Mouse (Mus musculus): Measurements from ENCODE around the gene Olig3. TPM values are rescaled to one million over a fixed set of nuclear protein-coding genes. Genes with fewer than 3 reads are reported as not detected.

Gene Olig3
- polyA plus RNA-seq, 1 experiment from 2014 or later: 11.1 TPM

DNA sequence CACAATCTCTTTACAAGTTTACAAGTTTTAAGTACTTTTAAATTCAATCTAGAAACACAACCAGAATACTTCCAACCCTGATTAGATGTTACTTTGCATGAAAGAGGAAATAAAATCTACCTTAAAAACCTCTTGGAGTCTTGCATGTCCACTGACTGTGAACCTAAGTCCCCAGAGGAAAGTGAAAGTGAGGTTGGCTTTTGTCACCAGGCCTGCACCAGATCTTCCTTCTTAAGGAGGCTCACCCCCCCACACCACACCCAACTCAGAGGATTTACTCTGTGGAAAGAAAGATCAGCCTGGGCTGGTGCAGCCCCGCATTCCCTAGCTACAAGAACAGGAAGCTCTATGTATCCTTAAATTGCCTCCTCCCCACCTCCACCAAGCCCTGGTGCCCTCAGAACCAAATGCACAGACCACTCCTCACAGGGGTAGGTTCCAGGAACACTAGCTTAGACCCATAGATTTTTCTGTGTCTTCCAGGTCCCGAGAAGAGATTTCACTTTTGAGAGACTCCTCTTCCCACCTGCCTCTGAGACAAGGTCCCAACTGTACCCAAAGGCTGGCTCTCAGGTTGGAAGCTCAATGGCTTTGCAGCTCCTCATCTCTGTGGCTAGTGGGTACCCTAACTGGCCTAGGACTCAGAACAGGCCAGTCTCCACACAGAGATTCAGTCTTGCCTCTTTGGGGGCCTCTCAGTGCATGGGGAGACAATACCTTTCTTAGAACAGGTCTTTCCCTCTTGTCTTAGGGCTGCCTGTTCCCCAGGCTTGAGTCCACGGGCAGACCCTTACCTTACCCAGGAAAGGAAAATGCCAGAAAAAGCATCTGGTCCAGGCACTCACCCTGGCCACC is 4.3 kb downstream of the Olig3 start:
- Histone ChIP-seq H3K4me2 (replicated peaks) (peak overlapping the region; percentile 18; the same call in 1 of the 2 replicates), H3K4me1 (replicated peaks; ENCODE audit: control insufficient read depth, insufficient read depth, low read length) (no peaks in the 10 kb centered on the region; the same call in 1 of the 2 replicates), H3K27ac (no peak overlapping the region), H3K36me3 (replicated peaks; ENCODE audit: control insufficient read depth, insufficient read depth) (no peaks in the 10 kb centered on the region), H3K9me3 (ENCODE audit: control insufficient read depth, low read length) (no peaks in the 10 kb centered on the region), H3K4me3 (replicated peaks; ENCODE audit: low read length) (no peak overlapping the region), H3K9ac (no peak overlapping the region), H3K27me3 (ENCODE audit: control insufficient read depth, insufficient read depth, low read length) (peaks cover 99% of the 10 kb centered on the region)
- ATAC-seq (ENCODE audit: low FRiP score): no peak
- DNase-seq (ENCODE audit: low spot score): no peak
- WGBS: 32% methylated on average over 3 of the region's 3 CpGs

DNA sequence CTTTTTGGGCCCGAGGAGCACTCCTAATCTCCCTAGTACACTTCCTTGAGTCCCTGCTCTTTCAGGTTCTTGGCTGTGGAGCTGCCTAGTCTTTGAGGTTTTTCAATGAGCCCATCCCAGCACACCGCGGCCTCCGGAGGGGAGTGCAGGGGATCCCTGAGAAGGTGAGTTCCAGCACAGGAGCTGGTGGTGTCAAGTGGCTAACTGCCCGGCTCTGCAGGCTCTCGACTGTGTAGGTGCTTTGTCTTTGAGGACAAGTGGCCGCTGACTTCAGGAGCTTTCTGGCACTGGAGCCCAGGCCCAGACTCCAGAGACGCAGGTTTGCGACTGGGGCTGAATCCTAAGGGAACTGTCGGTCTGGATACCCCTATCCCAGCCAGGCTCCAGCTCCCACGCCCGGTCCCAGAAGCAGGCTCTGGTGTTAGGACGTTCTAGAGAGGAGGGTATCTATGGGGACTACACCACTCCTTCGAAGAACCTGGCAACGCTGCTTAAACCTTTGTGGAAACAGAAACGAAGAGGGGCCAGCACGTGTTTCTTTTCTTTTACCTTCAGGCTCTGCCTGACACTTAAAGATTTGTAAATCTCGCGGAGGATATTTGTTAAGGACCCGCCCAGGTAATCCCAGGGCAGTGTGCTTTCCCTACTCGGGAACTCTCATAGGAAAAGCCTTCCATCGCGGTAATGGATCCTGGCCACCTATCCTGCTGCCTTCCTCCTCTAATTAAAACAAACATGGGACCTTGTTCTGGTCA is 5.4 kb downstream of the Olig3 start:
- H3K27ac ChIP-seq: no peak overlapping the region
- H3K9me3 ChIP-seq (ENCODE audit: control insufficient read depth, low read length): no peaks in the 10 kb centered on the region
- H3K4me1 ChIP-seq (replicated peaks; ENCODE audit: control insufficient read depth, insufficient read depth, low read length): no peaks in the 10 kb centered on the region; the same call in 1 of the 2 replicates
- ATAC-seq (ENCODE audit: low FRiP score) (no peak), DNase-seq (ENCODE audit: low spot score) (no peak)
- H3K27me3 ChIP-seq (ENCODE audit: control insufficient read depth, insufficient read depth, low read length): peaks cover 98% of the 10 kb centered on the region
- H3K36me3 ChIP-seq (replicated peaks; ENCODE audit: control insufficient read depth, insufficient read depth): no peaks in the 10 kb centered on the region
- no peak overlapping the region for H3K9ac ChIP-seq
- H3K4me2 ChIP-seq (replicated peaks): no peak overlapping the region; the same call in 1 of the 2 replicates
- H3K4me3 ChIP-seq (replicated peaks; ENCODE audit: low read length): no peak overlapping the region
- 5% methylated on average over 23 of the region's 23 CpGs for WGBS

DNA sequence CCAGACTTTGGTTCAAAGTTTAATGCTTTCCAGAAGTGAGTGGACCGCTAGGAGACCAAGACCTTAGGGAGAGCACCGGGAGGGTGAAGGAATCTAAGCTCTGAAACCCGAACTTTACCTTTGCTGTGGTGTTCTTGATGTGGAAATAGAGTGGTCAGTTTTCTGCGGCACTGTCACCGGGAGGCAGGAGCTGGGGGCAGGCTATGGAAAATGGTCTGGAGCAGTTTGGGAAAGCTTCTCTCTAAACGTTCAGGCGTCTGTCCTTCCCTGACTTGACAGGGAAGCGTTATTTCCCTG is 5.9 kb downstream of the Olig3 start:
- 2% methylated on average over 8 of the region's 8 CpGs for WGBS
- peaks cover 97% of the 10 kb centered on the region for H3K27me3 ChIP-seq (ENCODE audit: control insufficient read depth, insufficient read depth, low read length)
- H3K4me1 ChIP-seq (replicated peaks; ENCODE audit: control insufficient read depth, insufficient read depth, low read length): no peaks in the 10 kb centered on the region; the same call in 1 of the 2 replicates
- no peak for DNase-seq (ENCODE audit: low spot score)
- peak overlapping the region; percentile 15; the same call in 1 of the 2 replicates for H3K4me3 ChIP-seq (replicated peaks; ENCODE audit: low read length)
- H3K4me2 ChIP-seq (replicated peaks): peak overlapping the region; percentile 33; the same call in 1 of the 2 replicates
- H3K9me3 ChIP-seq (ENCODE audit: control insufficient read depth, low read length): no peaks in the 10 kb centered on the region
- no peak overlapping the region for H3K27ac ChIP-seq
- no peak for ATAC-seq (ENCODE audit: low FRiP score)
- H3K9ac ChIP-seq: no peak overlapping the region
- no peaks in the 10 kb centered on the region for H3K36me3 ChIP-seq (replicated peaks; ENCODE audit: control insufficient read depth, insufficient read depth)

DNA sequence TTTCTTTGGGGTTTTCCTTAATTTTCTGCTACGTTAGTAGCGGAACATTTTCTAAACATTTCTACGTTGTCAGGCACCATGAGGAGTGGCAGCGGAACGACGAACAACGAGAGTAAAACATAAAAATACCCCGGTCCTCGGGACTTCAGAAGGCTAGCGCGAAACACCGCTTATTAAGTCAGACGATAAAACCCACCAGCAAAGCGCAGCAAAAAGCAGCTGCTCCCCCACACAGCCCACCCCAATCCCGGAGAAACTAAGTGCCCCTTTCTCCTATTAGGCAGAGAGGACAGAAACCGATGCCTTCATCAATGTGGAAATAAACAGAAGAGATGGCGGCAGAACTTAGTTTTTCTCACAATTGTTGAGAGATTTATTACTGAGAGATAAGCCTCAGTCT is 6.5 kb downstream of the Olig3 start:
- WGBS: 2% methylated on average over 17 of the region's 17 CpGs
- DNase-seq (ENCODE audit: low spot score): no peak
- ATAC-seq (ENCODE audit: low FRiP score): no peak

DNA sequence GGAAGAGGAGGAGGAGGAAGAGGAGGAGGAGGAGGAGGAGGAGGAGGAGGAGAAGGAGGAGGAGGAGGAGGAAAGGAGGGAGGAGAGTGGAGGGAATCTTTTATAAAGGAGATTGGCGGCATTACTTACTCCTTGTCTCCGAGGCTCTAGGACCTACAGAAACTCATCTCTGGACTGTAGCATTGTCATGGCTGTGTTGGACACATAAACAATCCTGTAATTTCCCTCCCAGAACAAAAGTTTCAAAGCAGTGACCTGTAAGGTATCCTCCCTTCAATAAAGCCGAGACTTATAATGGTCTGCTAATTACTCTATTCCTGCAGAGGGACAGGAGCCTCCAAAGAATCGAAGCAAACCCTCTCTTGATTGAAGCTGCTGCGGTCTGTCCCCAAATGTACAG is 7.0 kb downstream of the Olig3 start:
- H3K9ac ChIP-seq: no peak overlapping the region
- H3K4me2 ChIP-seq (replicated peaks): no peak overlapping the region
- H3K9me3 ChIP-seq (ENCODE audit: control insufficient read depth, low read length): no peaks in the 10 kb centered on the region
- H3K4me3 ChIP-seq (replicated peaks; ENCODE audit: low read length): no peak overlapping the region
- DNase-seq (ENCODE audit: low spot score): no peak
- H3K4me1 ChIP-seq (replicated peaks; ENCODE audit: control insufficient read depth, insufficient read depth, low read length): no peaks in the 10 kb centered on the region
- H3K27ac ChIP-seq: no peak overlapping the region
- ATAC-seq (ENCODE audit: low FRiP score): no peak
- peaks cover 86% of the 10 kb centered on the region for H3K27me3 ChIP-seq (ENCODE audit: control insufficient read depth, insufficient read depth, low read length)
- WGBS: 8% methylated on average over 5 of the region's 5 CpGs
- no peaks in the 10 kb centered on the region for H3K36me3 ChIP-seq (replicated peaks; ENCODE audit: control insufficient read depth, insufficient read depth)

More for the DNA sequence above, 6.5 kb downstream of the Olig3 start:
- no peaks in the 10 kb centered on the region for H3K36me3 ChIP-seq (replicated peaks; ENCODE audit: control insufficient read depth, insufficient read depth)
- H3K4me2 ChIP-seq (replicated peaks): peak overlapping the region; percentile 33
- peak overlapping the region; percentile 15; the same call in 1 of the 2 replicates for H3K4me3 ChIP-seq (replicated peaks; ENCODE audit: low read length)
- no peaks in the 10 kb centered on the region for H3K9me3 ChIP-seq (ENCODE audit: control insufficient read depth, low read length)
- no peak overlapping the region for H3K27ac ChIP-seq
- no peak overlapping the region for H3K9ac ChIP-seq
- H3K4me1 ChIP-seq (replicated peaks; ENCODE audit: control insufficient read depth, insufficient read depth, low read length): no peaks in the 10 kb centered on the region
- peaks cover 91% of the 10 kb centered on the region for H3K27me3 ChIP-seq (ENCODE audit: control insufficient read depth, insufficient read depth, low read length)

DNA sequence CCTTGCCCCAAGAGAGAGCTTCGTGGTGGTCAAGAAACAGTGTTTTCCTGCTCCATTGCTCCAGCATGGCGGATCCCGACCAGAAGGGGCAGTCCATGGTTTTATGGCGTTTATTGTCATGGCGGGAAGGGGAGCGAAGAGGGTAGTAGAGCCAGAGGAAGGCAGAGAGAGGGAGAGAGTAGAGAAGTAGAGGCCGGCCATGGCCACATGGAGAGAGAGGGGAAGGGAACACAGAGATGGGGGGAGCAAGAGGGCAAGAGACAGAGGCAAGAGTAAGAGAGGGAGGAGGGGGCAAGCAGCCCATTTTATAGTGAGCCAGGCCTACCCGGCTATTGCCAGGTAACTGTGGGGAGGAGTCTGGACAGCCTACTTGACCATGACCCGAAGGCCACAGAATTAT is 12.8 kb downstream of the Olig3 start:
- WGBS: 90% methylated on average over 9 of the region's 9 CpGs
- Histone ChIP-seq H3K4me2 (replicated peaks) (no peak overlapping the region), H3K4me1 (replicated peaks; ENCODE audit: control insufficient read depth, insufficient read depth, low read length) (no peaks in the 10 kb centered on the region), H3K9me3 (ENCODE audit: control insufficient read depth, low read length) (no peaks in the 10 kb centered on the region), H3K27me3 (ENCODE audit: control insufficient read depth, insufficient read depth, low read length) (peaks cover 47% of the 10 kb centered on the region), H3K36me3 (replicated peaks; ENCODE audit: control insufficient read depth, insufficient read depth) (no peaks in the 10 kb centered on the region), H3K9ac (no peak overlapping the region), H3K27ac (no peak overlapping the region), H3K4me3 (replicated peaks; ENCODE audit: low read length) (no peak overlapping the region)
- DNase-seq (ENCODE audit: low spot score) (no peak), ATAC-seq (ENCODE audit: low FRiP score) (no peak)

DNA sequence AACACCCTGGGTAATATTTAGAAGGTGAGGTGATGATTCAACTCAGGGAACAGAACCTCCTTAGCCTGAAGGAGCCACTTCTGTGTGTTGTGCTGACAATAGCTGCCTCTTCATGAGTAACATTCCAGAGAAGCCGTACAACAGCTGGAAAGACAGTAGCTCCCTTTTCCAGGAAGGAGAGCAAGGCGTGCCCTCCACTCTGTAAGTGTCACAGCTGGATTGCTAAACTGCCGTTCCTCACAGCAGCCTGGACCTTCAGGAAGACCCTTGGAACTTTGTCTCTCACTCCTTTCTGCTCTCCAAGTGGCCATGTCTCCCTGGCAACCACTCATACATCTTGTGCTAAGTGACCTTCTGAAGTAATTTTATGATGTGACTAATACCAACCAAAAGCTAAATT is 13.8 kb downstream of the Olig3 start:
- 57% methylated on average over 3 of the region's 3 CpGs for WGBS
- no peak overlapping the region for H3K4me2 ChIP-seq (replicated peaks)
- peaks cover 44% of the 10 kb centered on the region for H3K27me3 ChIP-seq (ENCODE audit: control insufficient read depth, insufficient read depth, low read length)

DNA sequence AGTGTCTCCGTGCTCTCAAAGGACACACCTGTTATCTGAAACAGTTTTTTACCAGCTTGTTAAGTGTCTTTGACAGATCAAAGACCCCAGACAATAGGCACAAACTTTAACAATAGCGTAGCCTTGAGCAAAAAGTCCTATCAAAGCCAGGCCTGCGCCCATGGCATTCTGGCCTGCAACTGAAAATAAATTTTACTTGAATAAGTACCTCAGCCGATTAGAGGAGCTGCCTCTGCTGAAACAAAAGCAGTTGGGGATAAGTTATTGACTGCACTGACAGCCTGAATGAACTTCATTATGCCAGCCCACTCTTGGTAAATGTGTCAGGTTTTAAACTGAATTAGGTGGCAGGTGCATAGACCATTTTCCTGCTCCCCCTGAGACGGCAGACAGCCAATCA is 15.9 kb downstream of the Olig3 start:
- Histone ChIP-seq H3K27me3 (ENCODE audit: control insufficient read depth, insufficient read depth, low read length) (peaks cover 29% of the 10 kb centered on the region), H3K36me3 (replicated peaks; ENCODE audit: control insufficient read depth, insufficient read depth) (no peaks in the 10 kb centered on the region), H3K27ac (no peak overlapping the region), H3K4me2 (replicated peaks) (no peak overlapping the region), H3K9ac (no peak overlapping the region), H3K9me3 (ENCODE audit: control insufficient read depth, low read length) (no peaks in the 10 kb centered on the region), H3K4me3 (replicated peaks; ENCODE audit: low read length) (no peak overlapping the region), H3K4me1 (replicated peaks; ENCODE audit: control insufficient read depth, insufficient read depth, low read length) (no peaks in the 10 kb centered on the region)
- DNase-seq (ENCODE audit: low spot score) (no peak), ATAC-seq (ENCODE audit: low FRiP score) (no peak)
- 22% methylated on average over 5 of the region's 5 CpGs for WGBS

More for the DNA sequence above, 13.8 kb downstream of the Olig3 start:
- H3K27ac ChIP-seq: no peak overlapping the region
- H3K4me3 ChIP-seq (replicated peaks; ENCODE audit: low read length): no peak overlapping the region
- H3K36me3 ChIP-seq (replicated peaks; ENCODE audit: control insufficient read depth, insufficient read depth): no peaks in the 10 kb centered on the region
- ATAC-seq (ENCODE audit: low FRiP score): no peak
- no peak overlapping the region for H3K9ac ChIP-seq
- H3K4me1 ChIP-seq (replicated peaks; ENCODE audit: control insufficient read depth, insufficient read depth, low read length): no peaks in the 10 kb centered on the region
- DNase-seq (ENCODE audit: low spot score): no peak
- H3K9me3 ChIP-seq (ENCODE audit: control insufficient read depth, low read length): no peaks in the 10 kb centered on the region

DNA sequence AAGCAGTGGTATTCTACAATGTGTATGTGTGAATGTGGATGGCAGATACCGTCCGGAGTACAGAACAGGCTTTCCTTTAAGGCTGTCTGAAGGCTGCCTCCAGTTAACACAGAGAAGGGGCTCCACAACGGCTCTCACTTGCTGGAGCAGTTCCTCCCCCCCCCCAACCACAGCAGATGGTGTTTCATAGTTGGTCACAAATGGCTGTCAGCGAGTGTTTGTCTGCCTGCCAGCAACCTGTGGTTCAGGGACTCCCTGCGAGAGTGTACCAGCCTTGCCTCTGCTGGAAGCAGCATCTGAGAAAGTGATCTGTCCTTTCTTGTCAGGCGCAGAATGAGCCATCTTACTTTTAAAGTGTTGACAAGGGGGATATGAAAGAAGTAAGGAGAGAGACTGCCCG is 17.5 kb downstream of the Olig3 start:
- Histone ChIP-seq H3K27me3 (ENCODE audit: control insufficient read depth, insufficient read depth, low read length) (peaks cover 29% of the 10 kb centered on the region), H3K9me3 (ENCODE audit: control insufficient read depth, low read length) (no peaks in the 10 kb centered on the region), H3K9ac (no peak overlapping the region), H3K4me2 (replicated peaks) (no peak overlapping the region), H3K4me3 (replicated peaks; ENCODE audit: low read length) (no peak overlapping the region), H3K36me3 (replicated peaks; ENCODE audit: control insufficient read depth, insufficient read depth) (no peaks in the 10 kb centered on the region), H3K4me1 (replicated peaks; ENCODE audit: control insufficient read depth, insufficient read depth, low read length) (no peaks in the 10 kb centered on the region), H3K27ac (no peak overlapping the region)
- ATAC-seq (ENCODE audit: low FRiP score) (peak; percentile 69; the same call in 1 of the 2 replicates), DNase-seq (ENCODE audit: low spot score) (peak; percentile 59)
- 37% methylated on average over 7 of the region's 7 CpGs for WGBS
